Mouse (Mus musculus): ENCODE data around the gene Pcnx2.

GRCm38 (mm10) chr8:125920761-125921160, 22.6 kb upstream of the Pcnx2 start:
- no peak for TF ChIP-seq GATA1 (IDR thresholded peaks at IDR 0.05; ENCODE audit: low read length)
- TF ChIP-seq TAL1 (IDR thresholded peaks at IDR 0.05; ENCODE audit: low read length): no peak

Measured in erythroblast, embryonic 14.5 days (primary cell).